Mouse (Mus musculus): ENCODE results near the gene Msl1. TPM values are rescaled to one million over a fixed set of nuclear protein-coding genes. Genes with fewer than 3 reads are reported as not detected.

Gene Msl1
- polyA plus RNA-seq, 1 experiment, result 40.5 TPM

GRCm38 (mm10) chr11:98748506-98749416 lies 46.6 kb upstream of the Msl1 start:
- Histone ChIP-seq H3K36me3 (ENCODE audit: control insufficient read depth, insufficient read depth) (no peaks in the 10 kb centered on the region), H3K4me3 (ENCODE audit: insufficient read depth, poor library complexity, severe bottlenecking) (no peak overlapping the region), H3K79me3 (ENCODE audit: low read depth) (peaks cover 4% of the 10 kb centered on the region), H3K79me2 (ENCODE audit: control insufficient read depth, insufficient read depth) (peaks cover 29% of the 10 kb centered on the region), H3K27me3 (ENCODE audit: control insufficient read depth, insufficient read depth, insufficient read length) (no peaks in the 10 kb centered on the region), H3ac (ENCODE audit: control insufficient read depth, insufficient read length, low read depth) (no peak overlapping the region)
- TF ChIP-seq MYOD1 (IDR thresholded peaks at IDR 0.05; ENCODE audit: control insufficient read depth, insufficient read length, low read depth) (no peak), FOSL1 (IDR thresholded peaks at IDR 0.05; ENCODE audit: insufficient read depth, low read length, poor library complexity, severe bottlenecking) (no peak), CTCF (IDR thresholded peaks at IDR 0.05; ENCODE audit: control insufficient read depth, insufficient read depth, insufficient read length) (no peak), MAX (IDR thresholded peaks at IDR 0.05) (no peak), MYOG (IDR thresholded peaks at IDR 0.05; ENCODE audit: control insufficient read depth, extremely low read depth, insufficient read length) (no peak), USF1 (IDR thresholded peaks at IDR 0.05; ENCODE audit: low read depth) (no peak), CEBPB (IDR thresholded peaks at IDR 0.05; ENCODE audit: low read depth) (no peak)

DNA sequence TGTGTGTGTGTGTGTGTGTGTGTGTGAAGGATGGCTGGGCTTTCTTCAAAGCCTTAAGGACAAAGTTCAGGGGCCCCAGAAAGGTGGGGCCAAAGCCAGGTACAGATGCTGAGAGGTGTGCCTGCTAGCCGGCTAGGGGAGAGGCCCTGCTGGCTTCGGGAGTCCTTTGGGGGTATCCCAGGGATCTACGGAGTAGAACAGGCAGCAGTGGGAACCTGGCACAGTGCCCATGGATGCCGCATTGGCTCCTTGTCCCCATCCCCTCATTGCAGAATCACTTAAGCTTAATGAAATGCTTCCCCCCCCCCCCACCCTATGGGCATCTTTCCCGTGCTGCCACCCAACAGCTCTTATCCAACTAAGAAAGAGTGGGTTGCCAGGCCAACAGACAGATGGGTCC lies 45.6 kb upstream of the Msl1 start:
- Histone ChIP-seq H3K79me3 (ENCODE audit: low read depth) (peaks cover 4% of the 10 kb centered on the region), H3K36me3 (ENCODE audit: control insufficient read depth, insufficient read depth) (no peaks in the 10 kb centered on the region), H3K79me2 (ENCODE audit: control insufficient read depth, insufficient read depth) (peaks cover 27% of the 10 kb centered on the region), H3K4me3 (ENCODE audit: insufficient read depth, poor library complexity, severe bottlenecking) (no peak overlapping the region), H3K27me3 (ENCODE audit: control insufficient read depth, insufficient read depth, insufficient read length) (no peaks in the 10 kb centered on the region), H3ac (ENCODE audit: control insufficient read depth, insufficient read length, low read depth) (no peak overlapping the region)
- TF ChIP-seq MAX (IDR thresholded peaks at IDR 0.05), result no peak
- TF ChIP-seq FOSL1 (IDR thresholded peaks at IDR 0.05; ENCODE audit: insufficient read depth, low read length, poor library complexity, severe bottlenecking), result no peak
- no peak for TF ChIP-seq CTCF (IDR thresholded peaks at IDR 0.05; ENCODE audit: control insufficient read depth, insufficient read depth, insufficient read length)
- no peak for TF ChIP-seq MYOD1 (IDR thresholded peaks at IDR 0.05; ENCODE audit: control insufficient read depth, insufficient read length, low read depth)
- TF ChIP-seq MYOG (IDR thresholded peaks at IDR 0.05; ENCODE audit: control insufficient read depth, extremely low read depth, insufficient read length), result no peak
- TF ChIP-seq USF1 (IDR thresholded peaks at IDR 0.05; ENCODE audit: low read depth), result no peak
- no peak for TF ChIP-seq CEBPB (IDR thresholded peaks at IDR 0.05; ENCODE audit: low read depth)

GRCm38 (mm10) chr11:98750351-98751201 lies 44.7 kb upstream of the Msl1 start:
- peaks cover 24% of the 10 kb centered on the region for H3K79me2 ChIP-seq (ENCODE audit: control insufficient read depth, insufficient read depth)
- TF ChIP-seq USF1 (IDR thresholded peaks at IDR 0.05; ENCODE audit: low read depth) (peak; percentile 41), MYOD1 (IDR thresholded peaks at IDR 0.05; ENCODE audit: control insufficient read depth, insufficient read length, low read depth) (no peak)
- H3K36me3 ChIP-seq (ENCODE audit: control insufficient read depth, insufficient read depth), result no peaks in the 10 kb centered on the region
- peak overlapping the region; percentile 21 for H3ac ChIP-seq (ENCODE audit: control insufficient read depth, insufficient read length, low read depth)
- H3K27me3 ChIP-seq (ENCODE audit: control insufficient read depth, insufficient read depth, insufficient read length), result no peaks in the 10 kb centered on the region
- peaks cover 4% of the 10 kb centered on the region for H3K79me3 ChIP-seq (ENCODE audit: low read depth)
- H3K4me3 ChIP-seq (ENCODE audit: insufficient read depth, poor library complexity, severe bottlenecking), result peak overlapping the region; percentile 3

- Histone ChIP-seq H3K4me3 (ENCODE audit: insufficient read depth, poor library complexity, severe bottlenecking) (no peak overlapping the region), H3K36me3 (ENCODE audit: control insufficient read depth, insufficient read depth) (no peaks in the 10 kb centered on the region), H3K79me3 (ENCODE audit: low read depth) (peaks cover 3% of the 10 kb centered on the region), H3K27me3 (ENCODE audit: control insufficient read depth, insufficient read depth, insufficient read length) (no peaks in the 10 kb centered on the region), H3ac (ENCODE audit: control insufficient read depth, insufficient read length, low read depth) (no peak overlapping the region), H3K79me2 (ENCODE audit: control insufficient read depth, insufficient read depth) (peaks cover 24% of the 10 kb centered on the region)
- TF ChIP-seq CTCF (IDR thresholded peaks at IDR 0.05; ENCODE audit: control insufficient read depth, insufficient read depth, insufficient read length) (no peak), USF1 (IDR thresholded peaks at IDR 0.05; ENCODE audit: low read depth) (no peak), CEBPB (IDR thresholded peaks at IDR 0.05; ENCODE audit: low read depth) (no peak), MYOG (IDR thresholded peaks at IDR 0.05; ENCODE audit: control insufficient read depth, extremely low read depth, insufficient read length) (no peak), MYOD1 (IDR thresholded peaks at IDR 0.05; ENCODE audit: control insufficient read depth, insufficient read length, low read depth) (no peak), FOSL1 (IDR thresholded peaks at IDR 0.05; ENCODE audit: insufficient read depth, low read length, poor library complexity, severe bottlenecking) (no peak), MAX (IDR thresholded peaks at IDR 0.05) (no peak)
Measured at GRCm38 (mm10) chr11:98751221-98751782, 44.0 kb upstream of the Msl1 start.

DNA sequence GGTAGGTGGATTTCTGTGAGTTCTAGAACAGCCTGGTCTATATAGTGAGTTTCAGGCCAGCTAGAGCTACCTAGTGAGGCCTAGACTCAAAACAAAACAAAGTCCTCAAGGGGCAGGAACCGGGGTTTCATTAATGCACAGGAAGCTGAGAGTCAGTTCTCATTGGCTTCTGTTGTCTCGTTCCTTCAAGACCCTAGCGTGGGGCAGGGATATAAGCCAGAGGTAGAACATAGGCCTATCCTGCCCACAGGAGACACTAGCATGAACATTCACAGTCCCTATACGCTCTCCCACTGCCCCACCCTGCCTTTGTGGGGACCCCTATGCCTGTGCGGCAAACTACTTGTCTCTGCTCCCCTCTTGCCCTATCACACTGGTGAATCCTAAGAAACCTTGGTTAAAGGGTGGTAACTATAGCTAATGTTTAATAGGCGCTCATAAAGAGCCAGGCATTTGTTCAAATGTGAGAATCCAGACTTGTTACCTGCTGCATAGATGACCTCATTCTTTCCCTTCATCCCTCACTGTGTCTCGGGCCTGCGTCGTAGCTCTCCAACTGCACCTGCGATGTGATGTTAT lies 42.7 kb upstream of the Msl1 start:
- H3K36me3 ChIP-seq (ENCODE audit: control insufficient read depth, insufficient read depth), result no peaks in the 10 kb centered on the region
- H3K27me3 ChIP-seq (ENCODE audit: control insufficient read depth, insufficient read depth, insufficient read length), result no peaks in the 10 kb centered on the region
- no peak overlapping the region for H3ac ChIP-seq (ENCODE audit: control insufficient read depth, insufficient read length, low read depth)
- peaks cover 24% of the 10 kb centered on the region for H3K79me2 ChIP-seq (ENCODE audit: control insufficient read depth, insufficient read depth)
- H3K4me3 ChIP-seq (ENCODE audit: insufficient read depth, poor library complexity, severe bottlenecking), result no peak overlapping the region
- TF ChIP-seq USF1 (IDR thresholded peaks at IDR 0.05; ENCODE audit: low read depth) (no peak), CEBPB (IDR thresholded peaks at IDR 0.05; ENCODE audit: low read depth) (no peak), CTCF (IDR thresholded peaks at IDR 0.05; ENCODE audit: control insufficient read depth, insufficient read depth, insufficient read length) (no peak)
- H3K79me3 ChIP-seq (ENCODE audit: low read depth), result peaks cover 3% of the 10 kb centered on the region
